Mouse (Mus musculus): Measurements from ENCODE around the gene Tmppe.
"Not testable (repeated sequence)": the region's sequence is repeated elsewhere in the genome, so short reads cannot be mapped to it uniquely, and the experiment has no call there.

The Tmppe gene

DNA sequence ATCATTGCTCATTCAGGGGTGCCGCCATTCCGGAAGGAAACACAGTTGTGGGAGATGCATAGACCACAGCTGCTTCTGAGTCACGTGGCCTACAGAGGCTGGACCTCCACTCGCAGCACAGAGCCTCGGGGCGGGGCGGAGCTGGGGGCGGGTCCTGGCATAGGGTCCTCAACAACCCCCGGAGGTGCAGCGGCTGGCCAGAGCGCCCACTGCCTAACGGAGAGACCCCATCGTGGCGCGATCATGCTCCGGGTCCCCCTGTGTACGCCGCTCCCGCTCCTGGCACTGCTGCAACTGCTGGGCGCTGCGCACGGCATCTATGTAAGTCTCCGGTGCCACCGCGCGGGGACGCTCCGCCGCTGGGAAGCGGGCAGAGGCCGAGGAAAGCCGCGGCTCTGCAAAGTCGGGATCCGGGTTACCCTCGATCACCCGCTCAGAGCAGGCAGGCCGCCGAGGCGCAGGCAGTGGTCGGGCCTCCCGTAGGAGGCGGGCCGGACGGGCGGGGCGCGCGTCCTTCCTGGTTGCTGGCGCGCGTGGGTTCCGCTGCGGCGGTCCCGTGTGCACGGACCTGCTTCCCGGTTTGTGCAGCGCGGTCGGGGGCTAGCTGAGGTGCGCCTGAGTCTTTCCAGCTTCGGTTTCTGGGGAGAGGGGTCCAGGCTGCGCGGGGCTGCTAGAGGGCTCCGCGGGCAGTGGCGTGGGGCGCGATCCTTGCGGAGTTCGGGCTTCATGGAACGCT lies at the start of gene Tmppe, which contains the start of gene Glb1:
TSS of gene Tmppe (plus strand) at position 157 of the 736 bp plus-strand sequence.
TSS of gene Glb1 (plus strand) at position 128 of the 736 bp plus-strand sequence.
- DNase-seq (ENCODE audit: extremely low read depth, insufficient read length, low spot score): peak; percentile 92

DNA sequence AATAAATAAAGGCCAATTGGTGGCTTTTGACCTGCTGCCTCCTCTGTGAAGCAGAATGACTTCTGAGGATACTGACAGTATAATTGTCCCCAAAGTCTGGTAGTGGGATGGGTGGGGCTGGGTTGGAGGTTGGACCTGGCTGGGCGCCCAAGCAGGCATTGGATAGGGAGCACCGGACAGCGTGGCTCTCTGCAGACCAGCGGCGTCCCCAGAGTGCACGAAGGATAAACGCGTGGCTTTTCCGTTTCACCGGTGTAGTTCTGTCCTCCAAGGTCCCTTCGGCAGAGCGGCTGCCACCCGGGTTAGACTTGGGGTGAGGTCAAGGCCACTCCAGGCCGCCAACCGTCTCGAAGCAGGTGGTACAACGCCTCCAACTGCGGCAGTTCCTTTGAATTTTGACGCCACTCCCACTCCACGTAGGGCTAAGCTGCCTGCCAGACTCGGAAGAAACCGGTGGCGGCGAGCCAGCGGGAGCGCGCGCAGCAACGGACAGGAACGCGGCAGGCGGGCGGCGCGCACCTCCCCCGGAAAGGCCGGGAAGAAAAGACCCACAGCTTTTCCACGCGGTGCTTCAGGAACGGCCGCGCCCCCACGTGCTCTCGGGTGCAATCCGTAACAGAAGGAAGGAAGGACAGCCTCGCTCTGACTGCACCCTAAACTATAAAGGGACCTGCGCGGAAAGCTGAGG lies 33.0 kb upstream of the Tmppe start:
- peak; percentile 45 for DNase-seq (ENCODE audit: extremely low read depth, insufficient read length, low spot score)

GRCm38 (mm10) chr9:114368471-114368858 lies 32.4 kb upstream of the Tmppe start:
- DNase-seq (ENCODE audit: extremely low read depth, insufficient read length, low spot score): no peak

- DNase-seq (ENCODE audit: extremely low read depth, insufficient read length, low spot score): not testable (repeated sequence)
These were observed 31.5 kb upstream of the Tmppe start for GRCm38 (mm10) chr9:114369389-114369788.

GRCm38 (mm10) chr9:114371717-114372116 lies 29.2 kb upstream of the Tmppe start:
- not testable (repeated sequence) for DNase-seq (ENCODE audit: extremely low read depth, insufficient read length, low spot score)

DNA sequence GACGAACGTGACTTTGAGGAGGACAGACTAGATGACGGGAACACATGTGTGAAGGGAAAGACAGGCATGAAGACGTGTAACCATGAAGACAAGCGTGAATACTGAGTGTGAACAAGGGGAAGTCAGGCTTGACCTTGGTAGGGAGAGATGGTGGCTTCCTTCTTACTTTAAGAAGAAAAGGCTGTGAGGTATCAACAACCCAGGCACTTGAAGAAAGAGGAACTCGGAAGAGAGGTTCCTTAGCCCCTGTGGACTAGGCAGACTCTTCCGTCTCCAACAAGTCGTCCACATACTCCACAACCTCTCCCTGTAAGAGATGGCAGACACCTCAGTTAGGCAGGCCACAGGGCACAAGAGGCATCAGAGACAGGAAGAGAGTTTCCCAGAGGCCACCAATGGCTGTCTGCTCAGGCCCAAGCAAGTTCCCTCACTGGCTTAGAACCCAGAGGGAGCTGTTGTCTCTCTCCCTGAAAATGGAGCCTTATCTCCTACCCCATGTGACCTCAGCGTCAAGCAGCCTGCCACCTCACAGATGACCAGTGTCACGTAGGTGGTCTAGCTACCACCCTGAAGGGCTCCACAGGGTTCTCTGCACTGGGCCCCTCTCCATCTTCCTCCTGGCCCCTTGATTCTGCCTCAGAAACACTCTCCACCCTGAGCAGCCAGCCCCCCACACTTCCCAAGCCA lies 25.5 kb upstream of the Tmppe start:
- DNase-seq (ENCODE audit: extremely low read depth, insufficient read length, low spot score): no peak

DNA sequence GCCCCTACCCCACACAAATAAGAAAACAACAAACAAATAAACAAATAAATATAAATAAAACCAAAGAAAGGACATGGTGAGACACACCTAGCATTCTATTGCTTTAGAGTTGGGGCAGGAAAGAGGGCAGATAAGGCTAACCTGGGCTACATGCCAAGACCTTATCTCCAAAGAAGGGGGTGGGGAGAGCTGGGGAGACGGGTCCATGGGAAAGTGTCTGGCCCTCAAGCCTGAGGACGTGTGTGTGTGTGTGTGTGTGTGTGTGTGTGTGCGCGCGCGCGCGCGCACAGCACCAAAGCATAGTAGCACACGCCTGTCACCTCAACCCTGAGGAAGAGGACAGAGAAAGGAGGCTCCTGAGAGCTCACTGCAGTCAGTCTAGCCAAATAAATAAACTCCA lies 23.7 kb upstream of the Tmppe start:
- DNase-seq (ENCODE audit: extremely low read depth, insufficient read length, low spot score): no peak

GRCm38 (mm10) chr9:114379871-114380270 lies 21.0 kb upstream of the Tmppe start:
- no peak for DNase-seq (ENCODE audit: extremely low read depth, insufficient read length, low spot score)

DNA sequence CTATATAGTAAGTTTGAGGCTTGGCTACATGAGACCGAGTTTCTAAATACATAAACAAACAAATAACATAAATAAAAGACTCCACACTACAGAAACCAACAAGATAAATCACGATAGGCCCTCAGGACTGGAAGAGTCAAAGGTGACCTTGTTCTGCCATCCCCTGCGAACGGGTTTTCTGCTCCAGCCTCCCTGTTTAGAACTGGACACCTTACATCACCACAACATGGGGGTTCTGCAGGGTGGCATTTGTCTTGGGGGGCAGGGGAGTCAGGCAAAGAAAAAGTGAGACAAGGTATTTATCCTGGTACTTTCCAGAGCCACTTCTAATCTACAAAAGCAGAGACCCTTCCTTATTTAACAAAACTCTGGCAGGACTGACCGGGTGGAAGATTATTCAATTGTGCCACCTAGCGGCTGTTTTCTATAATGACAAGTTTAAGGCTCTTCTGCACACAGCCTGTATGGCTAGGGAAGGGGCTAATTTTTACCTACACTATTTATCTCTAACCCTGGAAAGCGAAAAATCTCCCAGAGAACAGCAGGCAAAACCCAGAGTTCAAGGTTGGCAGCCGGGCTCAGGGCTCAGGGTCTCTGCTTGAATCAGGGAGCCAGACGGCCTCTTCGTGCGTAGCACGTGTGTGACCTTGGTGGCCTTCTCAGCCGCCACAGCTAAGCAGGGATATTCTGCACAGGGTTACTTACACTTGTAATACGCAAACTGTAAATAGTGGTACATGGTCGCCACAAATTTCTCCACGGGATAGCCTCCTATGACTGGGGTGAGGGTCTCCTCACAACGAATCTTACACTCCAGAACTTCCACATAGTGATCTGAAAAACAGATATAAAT lies 19.8 kb upstream of the Tmppe start:
- DNase-seq (ENCODE audit: extremely low read depth, insufficient read length, low spot score): no peak

GRCm38 (mm10) chr9:114382936-114383710 lies 17.8 kb upstream of the Tmppe start:
- DNase-seq (ENCODE audit: extremely low read depth, insufficient read length, low spot score): no peak

- DNase-seq (ENCODE audit: extremely low read depth, insufficient read length, low spot score): no peak
These were observed 16.2 kb upstream of the Tmppe start for GRCm38 (mm10) chr9:114384691-114385090.

GRCm38 (mm10) chr9:114385160-114385559 lies 15.7 kb upstream of the Tmppe start:
- no peak for DNase-seq (ENCODE audit: extremely low read depth, insufficient read length, low spot score)

DNA sequence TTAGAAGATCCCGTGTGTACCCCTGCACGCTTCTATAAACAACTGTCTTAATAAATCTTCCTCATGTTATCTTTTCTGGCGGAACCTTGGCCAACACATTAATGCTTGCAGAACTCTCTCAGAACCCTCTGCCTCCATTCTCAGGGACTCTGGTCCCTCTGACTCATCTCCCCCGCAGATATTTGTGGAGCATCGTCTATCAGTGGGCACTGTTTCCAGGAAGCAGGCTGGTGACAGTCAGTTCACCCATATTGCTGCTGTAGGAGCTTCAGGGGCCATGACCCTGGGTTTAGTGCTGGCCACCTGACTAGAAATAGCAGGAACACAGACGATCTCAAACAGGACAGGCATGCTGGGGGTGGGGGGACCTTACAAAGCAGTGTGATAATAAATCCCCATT lies 13.8 kb upstream of the Tmppe start:
- DNase-seq (ENCODE audit: extremely low read depth, insufficient read length, low spot score): no peak

DNA sequence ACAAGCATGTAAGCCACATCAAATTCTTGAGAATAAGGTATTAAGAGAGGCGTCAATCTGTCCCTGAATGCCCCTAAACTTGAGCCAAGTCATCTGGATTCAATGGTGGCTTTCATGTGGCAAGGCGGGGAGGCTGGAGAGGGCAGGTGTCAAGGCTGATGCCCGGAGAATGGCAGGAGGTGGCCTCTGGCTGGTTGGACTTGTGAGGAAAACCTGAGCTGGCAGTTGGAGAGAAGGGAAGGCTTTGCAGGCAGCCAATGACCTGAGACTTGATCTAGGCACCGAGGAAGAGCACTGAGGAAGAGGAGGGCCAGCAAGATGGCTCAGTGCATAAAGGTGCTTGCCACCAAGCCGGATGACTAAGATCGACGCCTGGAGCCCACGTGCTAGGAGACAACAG lies 12.6 kb upstream of the Tmppe start:
- no peak for DNase-seq (ENCODE audit: extremely low read depth, insufficient read length, low spot score)

DNA sequence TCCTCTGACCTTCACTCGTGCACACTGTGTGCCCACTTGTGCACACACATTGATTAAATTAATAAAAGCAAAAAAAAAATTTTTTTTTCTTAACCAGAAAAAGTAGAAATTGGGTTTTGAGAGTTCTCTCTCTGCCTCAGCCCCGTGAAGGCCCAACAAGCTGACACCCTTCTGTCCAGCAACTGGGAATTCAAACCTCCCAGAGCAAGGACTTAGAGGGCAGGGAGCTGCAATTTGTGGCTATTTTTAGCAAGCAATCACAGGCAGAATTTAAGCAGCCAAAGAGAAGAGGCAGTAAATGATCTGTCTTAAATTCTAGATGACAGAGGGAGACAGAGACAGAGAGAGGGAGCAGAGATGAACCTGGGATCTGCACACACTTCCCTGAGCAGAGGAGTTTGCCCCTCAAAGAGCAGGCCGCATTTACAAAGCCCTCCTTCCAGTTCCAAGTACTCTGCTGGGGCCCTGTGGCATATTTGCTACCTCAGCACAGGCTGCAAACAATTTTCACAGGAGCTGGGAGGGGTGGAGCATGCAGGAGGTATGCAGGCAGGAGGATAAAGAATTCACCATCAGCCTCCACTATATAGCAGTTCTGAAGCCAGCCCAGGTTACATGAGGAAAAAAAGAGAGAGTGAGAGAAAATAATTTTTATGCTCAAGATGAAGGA lies 12.1 kb upstream of the Tmppe start:
- DNase-seq (ENCODE audit: extremely low read depth, insufficient read length, low spot score): no peak

GRCm38 (mm10) chr9:114389371-114389904 lies 11.5 kb upstream of the Tmppe start:
- DNase-seq (ENCODE audit: extremely low read depth, insufficient read length, low spot score): no peak

DNA sequence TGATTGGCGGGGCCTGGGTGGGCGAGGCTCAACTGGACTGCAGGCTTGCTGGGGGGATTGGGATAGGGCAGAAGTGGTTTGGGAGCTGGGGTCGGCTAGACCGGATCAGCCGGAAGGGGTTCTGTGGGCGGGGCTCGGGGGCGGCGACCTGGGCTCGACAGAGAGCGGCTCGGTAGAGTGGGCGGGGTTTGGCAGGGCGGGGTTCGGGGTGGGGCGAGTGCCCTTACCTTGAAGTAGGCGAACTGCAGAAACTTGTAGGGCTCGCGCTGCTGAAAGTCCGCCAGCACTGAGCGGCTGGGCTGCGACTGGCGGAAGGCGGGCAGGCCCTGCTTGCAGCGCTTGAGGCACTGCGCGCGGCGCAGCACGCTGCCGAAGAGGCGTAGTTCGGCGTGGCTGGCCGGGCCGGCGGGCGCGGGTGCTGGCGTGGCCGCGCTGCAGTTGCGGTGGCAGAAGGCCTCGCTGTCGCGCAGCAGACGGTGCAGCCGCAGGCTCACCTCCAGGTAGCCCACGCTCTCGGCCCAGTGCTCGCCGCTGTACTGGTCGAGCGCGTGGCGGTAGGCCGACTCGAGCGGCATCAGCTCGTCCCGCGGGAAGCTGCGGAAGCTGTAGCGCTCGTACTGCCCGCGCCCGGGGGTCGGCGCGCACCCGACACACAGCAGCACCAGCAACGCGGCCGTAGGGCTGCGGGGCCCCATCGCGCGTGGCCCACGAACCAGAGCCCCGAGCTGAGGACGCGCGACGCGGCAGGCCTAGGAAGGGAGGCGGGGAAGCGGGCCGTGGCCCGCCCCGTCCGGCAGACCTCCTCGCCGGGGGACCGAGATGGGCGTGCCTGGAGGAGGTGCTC lies 10.8 kb upstream of the Tmppe start, which contains the start of gene Crtap:
TSS of gene Crtap (minus strand) at position 771 of the 844 bp plus-strand sequence.
- peak; percentile 85 for DNase-seq (ENCODE audit: extremely low read depth, insufficient read length, low spot score)

DNA sequence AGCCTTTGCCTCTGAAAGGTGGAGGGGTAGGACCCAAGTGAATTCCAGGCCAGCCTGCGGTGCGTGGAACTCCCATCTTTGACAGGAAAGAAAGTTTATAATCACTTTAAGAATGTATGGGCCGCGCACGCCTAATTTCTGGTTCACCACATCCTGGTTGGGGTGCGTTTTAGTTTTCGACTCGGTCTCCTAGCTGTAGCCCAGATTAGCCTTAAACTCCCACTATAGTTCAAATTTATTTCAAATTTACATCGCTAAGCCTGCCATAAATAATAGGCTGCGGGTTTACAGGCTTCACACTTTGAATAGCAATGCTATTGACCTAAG lies 10.2 kb upstream of the Tmppe start:
- DNase-seq (ENCODE audit: extremely low read depth, insufficient read length, low spot score): no peak

Data from 3134 (cell line).